Mouse (Mus musculus): Measurements from ENCODE around the gene 1500015O10Rik. TPM values are rescaled to one million over a fixed set of nuclear protein-coding genes. Genes with fewer than 3 reads are reported as not detected.

The 1500015O10Rik gene
- 0.25 TPM for polyA plus RNA-seq (2014; fragmentation: Illumina TruSeq; extraction: RNeasy Lipid Tissue Mini Kit (QIAGEN cat#74804); ENCODE audit: low read depth, low replicate concordance)

DNA sequence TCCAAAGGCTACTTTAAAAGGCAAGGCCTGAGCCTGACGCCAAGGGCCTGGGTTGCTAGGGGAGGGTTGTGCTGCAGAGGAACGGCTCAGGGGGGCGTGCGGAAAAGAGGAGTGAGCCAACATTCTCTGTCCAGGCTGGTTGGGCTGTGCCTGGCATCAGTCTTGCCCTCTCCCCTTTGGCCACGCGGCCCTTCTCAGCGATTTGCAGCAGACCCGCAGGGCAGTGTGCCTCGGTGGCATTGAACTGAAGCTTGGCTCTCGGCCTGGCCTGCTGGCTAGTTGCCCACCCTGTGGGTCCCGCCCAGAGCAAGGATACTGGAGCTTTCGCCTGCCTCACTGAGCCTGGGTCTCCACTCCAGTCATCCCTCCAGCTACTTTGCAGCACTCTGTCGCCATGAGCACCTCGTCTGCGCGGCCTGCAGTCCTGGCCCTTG lies at the start of gene 1500015O10Rik:
Gene 1500015O10Rik (plus strand): TSS at position 112 of the 434 bp plus-strand sequence.

Other genes with a start within 250 kb of the 1500015O10Rik start
- 53.5 TPM for gene Uxs1, start 97.2 kb downstream of the 1500015O10Rik start, polyA plus RNA-seq (2014; fragmentation: Illumina TruSeq; extraction: RNeasy Lipid Tissue Mini Kit (QIAGEN cat#74804); ENCODE audit: low read depth, low replicate concordance)
- 319 TPM for gene Tpp2, start 203.0 kb downstream of the 1500015O10Rik start, polyA plus RNA-seq (2014; fragmentation: Illumina TruSeq; extraction: RNeasy Lipid Tissue Mini Kit (QIAGEN cat#74804); ENCODE audit: low read depth, low replicate concordance)

Data from testis, adult 10 weeks (tissue).